Mouse (Mus musculus) left cerebral cortex, postnatal 25 days (tissue): ENCODE results near the gene Bptf. TPM values are rescaled to one million over a fixed set of nuclear protein-coding genes. Genes with fewer than 3 reads are reported as not detected.
"Not testable (repeated sequence)": the region's sequence is repeated elsewhere in the genome, so short reads cannot be mapped to it uniquely, and the experiment has no call there.

Experiments
- DNase-seq, 2 experiments: peaks; one replicate each; pipeline ENCODE4 v3.0.0; 2022; ENCODE audit warnings: low spot score in 2 of 2, mixed read lengths in 1 of 2
- intact Hi-C: fragments of 180-260 bp; cut with DNase I; formaldehyde crosslinking; loops from one replicate; pipeline ENCODE4 v1.15.1; 2025
- total RNA-seq, 2 experiments: library from RNA; stranded (reverse); gene quantifications; 2 replicates each; pipeline ENCODE4 v1.2.3; 2021

Gene Bptf
- total RNA-seq, 2 experiments from 2014 or later, result 59.9 to 60.6 TPM

DNA sequence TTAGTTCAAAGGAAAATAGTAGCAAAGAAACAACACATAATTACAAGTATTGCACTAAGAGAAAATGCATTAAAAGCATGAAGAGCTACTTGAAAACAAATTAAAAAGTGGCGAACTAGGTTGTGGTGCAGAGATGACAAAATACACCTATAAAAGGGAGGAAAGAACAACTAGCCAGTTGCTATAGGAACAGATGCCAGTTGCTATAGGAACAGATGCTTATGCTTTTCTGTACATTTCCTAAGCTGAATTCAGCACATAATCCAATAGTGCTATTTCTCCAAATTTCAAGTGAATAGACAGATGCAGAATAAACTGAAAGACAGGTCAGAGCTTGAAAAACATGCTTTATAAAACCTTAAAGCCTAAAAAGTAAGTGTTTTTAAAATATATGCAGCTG is 67.3 kb downstream of the Bptf start:
- DNase-seq, result peak in 1 of 2 experiments; percentile 58
- intact Hi-C loops, result no loop called here

DNA sequence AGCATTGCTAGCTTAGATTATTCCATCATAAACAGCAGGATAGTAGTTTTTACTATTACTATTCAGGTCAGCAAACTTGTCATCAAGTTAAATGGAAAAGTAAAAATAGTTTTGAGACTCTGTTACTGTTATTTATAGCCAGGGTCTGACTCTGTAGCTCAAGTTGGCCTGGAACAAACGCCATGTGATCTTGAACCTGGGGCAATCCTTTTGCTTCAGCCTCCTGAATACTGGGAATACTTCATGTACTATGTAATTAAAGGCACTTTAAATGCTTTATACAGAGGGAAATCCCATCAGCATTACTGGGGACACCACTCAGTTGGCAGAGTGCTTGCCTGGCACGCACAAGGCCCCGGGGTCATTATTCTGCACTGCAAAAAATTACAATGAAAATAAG is 68.9 kb downstream of the Bptf start:
- intact Hi-C loops, result no loop called here
- no peak for DNase-seq

DNA sequence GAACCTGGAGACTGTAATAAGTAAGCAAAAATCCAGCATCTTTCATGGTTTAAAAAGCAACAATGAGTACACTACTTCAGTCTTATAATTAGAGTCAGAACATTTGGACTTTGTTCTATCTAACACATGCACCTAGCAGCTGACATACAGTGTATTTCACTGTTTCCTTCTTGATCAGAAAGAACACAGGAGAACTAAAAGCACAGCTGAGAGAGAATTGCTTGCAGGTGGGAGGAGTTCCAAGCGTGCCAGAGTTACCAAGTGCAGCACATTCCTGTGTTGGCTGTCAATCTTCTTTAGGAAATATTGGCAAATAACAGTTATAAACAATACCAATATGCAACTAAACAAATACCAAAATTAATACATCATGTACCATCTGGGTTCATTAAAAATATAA is 71.0 kb downstream of the Bptf start:
- intact Hi-C loops, result no loop called here
- no peak for DNase-seq

- DNase-seq, intact Hi-C loops: not testable (repeated sequence)
Observed at GRCm38 (mm10) chr11:107059634-107060033, 72.3 kb downstream of the Bptf start.

GRCm38 (mm10) chr11:107057391-107057790 is 74.5 kb downstream of the Bptf start:
- DNase-seq, result no peak
- intact Hi-C loops, result no loop called here

DNA sequence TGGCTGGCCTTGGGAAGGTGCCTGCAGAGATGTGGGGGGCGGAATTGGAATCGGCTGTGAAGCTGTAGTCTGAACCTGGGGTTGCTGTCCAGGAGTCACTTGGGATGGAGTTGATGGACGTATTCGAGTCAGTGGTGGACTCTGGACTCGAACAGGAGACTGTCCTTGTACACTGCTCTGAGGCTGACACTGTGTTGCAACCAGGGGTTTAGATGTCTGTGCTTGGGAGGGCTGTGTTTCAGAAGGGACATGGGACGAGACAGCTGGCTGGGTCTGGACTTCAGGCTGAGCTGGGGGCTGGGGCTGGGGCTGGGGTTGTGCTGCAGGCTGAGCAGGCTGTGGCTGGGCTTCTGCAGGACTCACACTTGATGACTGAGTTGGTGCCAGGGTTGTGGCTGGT is 77.1 kb downstream of the Bptf start:
- intact Hi-C loops, result no loop called here
- DNase-seq, result no peak

DNA sequence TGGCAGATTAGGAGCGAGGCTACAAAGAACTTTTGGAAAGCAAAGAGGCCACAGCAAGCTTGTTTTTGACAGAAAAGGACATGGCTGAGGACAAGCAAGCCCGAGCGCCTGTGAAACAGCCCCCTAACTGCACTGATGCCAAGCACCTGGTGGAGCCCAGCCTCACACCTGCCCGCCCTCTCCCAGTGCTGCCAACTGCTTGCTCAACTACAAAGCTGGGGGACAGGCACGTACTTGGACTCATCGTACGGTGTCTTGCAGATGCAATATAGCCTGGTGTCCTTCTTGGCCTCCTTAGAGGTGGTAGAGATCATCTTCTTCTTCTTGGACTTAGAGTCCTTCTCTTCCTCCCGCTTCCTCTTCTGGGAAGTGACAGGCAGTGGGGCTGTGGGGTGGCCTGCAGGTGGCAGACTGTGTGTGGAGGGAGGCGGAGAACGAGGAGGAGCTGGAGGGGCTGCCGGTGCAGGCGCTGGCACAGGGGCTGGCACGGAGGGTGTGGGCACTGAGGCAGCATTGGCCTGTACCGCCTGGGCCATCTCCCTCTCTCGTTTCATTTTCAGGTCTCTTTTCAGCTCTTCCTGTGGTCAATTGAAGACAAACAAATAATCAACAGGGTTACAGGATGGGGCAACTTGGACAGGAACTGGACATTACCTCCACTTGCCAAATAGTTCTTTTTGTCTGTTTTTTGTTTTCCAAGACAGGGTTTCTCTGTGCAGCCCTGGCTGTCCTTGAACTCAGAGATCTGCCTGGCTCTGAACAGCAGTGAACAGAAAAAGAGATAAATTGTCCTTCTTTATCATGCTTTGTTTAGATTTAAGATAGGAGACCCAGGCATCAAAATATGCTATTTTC is 84.9 kb downstream of the Bptf start:
- no peak for DNase-seq
- intact Hi-C loops, result no loop called here

DNA sequence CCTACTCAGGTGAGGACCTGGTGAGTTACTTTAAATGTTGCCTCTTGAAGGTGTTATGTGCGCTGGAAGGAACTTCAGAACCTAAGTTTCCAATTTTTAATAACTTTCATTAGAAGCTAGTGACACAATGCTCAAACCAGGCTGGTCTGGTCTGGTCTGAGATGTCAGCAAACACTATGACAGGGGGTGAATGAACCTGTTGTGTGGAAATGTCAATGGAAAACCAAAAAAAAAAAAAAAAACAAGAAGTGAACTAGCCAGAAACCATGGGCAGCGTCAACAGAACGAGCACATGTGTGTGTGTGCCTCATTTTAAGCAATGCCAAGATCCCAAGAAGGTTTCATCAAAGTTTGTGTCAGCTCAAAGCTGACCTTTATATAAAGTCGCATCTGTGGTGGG is 86.4 kb downstream of the Bptf start:
- DNase-seq, result no peak
- intact Hi-C loops, result no loop called here

DNA sequence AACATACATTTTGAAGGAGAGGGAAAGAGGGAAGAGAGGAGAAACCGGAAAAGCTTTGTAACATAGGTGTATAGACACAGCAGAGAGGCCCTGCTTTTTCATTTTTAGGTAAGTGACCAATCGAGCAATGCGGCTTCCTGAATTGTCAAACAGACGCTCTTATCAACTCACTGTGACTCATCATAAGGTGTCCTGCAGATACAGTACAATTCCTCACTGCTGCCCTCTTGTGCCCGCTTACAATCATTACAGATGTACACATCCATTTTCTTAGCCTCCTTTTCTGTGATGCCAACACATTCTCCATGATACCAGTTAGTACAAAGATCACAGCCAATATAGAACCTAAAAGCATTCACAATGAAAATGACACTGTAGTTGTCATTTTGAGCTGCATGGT is 87.6 kb downstream of the Bptf start:
- peak; percentile 67 to 82 for DNase-seq
- intact Hi-C loops, result no loop called here

DNA sequence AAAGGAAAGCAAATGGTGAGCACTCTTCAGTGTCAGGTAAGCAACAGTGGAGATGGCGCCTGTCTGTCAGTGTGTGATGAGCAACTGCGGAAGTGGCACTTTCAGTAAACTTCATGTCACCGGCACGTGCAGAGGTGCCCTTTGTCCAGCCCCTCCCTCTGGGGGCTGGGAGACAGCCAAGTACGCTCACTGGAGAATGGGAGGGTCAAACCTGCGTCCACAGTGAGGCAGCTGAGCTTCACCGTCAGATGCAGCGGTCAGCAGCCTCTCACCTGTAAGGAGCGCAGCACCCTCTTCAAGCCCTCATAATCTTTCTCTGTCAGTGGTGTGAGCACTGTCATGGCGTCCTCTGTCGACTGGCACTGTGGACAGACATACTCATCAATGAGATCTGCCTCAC is 88.6 kb downstream of the Bptf start:
- intact Hi-C loops, result no loop called here

DNA sequence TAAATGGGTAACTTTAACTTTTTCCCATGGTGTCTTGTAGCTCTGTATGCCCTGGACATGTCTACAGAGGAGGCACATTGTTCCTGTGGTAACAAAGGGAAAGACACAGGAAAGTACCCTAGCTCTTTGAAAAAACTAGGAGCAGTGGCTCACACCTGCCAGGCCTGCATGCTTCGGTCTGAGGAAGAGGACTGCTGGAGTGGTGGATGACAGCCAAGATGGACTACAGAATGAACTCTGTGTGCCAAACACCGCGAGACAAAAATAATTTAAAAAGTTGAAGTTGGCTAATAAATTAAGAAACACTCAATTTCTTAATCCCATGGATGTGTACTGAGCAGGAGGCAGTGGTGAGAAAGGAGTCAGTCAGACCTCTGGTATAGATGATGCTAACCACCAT is 90.5 kb downstream of the Bptf start:
- intact Hi-C loops, result no loop called here
- DNase-seq, result no peak

More for the DNA sequence above, 88.6 kb downstream of the Bptf start:
- no peak for DNase-seq

DNA sequence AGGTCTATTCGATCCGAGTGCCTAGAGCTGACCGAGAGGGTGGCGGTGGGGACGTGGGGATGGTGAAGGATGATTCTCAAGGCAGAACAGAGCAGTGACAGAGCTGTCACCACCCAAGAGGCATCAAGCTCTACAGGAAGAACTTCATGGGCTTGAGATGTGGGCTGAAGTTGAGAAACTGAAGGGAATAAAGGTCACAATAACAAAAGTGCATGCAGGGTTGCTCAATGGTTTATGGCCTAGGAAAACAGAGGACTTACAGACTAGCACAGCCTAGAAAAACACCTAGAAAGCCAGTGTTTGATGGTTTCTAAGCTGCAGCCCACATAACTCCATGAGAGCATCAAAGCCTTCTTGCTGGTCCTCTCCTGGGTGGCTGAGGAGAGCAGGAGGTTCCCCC is 92.5 kb downstream of the Bptf start:
- intact Hi-C loops, result no loop called here
- DNase-seq, result no peak

DNA sequence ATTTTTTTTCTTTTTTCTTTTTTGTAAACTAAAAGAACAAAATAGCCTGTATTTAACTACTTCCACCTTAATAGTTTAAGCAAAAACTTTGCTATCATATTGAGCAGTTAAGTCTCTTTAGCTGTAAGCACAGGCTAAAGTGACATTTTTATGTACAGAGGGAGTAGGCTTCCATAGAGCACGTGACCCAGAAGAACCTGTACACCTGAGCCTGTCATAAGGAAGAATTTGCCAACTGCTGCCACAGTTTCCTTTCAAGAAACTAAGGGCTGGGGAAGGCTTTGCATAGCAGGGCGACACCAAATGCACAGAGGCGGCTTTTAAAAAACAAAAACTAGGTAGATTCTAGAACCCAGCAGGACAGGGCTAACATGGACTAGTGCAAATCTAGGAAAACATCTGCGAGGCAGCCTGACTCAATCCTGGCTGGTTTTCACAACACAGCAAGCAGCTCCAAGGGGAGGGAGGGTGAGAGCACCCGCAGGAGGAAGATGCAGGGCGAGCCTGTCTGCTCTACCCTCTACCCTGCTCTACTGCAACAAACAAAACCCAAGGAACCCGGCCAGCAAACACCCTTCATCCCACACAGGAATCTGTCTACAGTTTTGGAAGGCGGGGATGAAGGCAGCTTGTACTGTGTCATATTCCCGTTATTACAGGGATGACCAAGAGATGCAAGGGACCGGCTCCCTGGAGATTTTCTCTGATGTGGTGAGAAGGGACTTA is 97.7 kb downstream of the Bptf start:
- peak in 1 of 2 experiments; percentile 35 for DNase-seq
- intact Hi-C loops, result no loop called here

DNA sequence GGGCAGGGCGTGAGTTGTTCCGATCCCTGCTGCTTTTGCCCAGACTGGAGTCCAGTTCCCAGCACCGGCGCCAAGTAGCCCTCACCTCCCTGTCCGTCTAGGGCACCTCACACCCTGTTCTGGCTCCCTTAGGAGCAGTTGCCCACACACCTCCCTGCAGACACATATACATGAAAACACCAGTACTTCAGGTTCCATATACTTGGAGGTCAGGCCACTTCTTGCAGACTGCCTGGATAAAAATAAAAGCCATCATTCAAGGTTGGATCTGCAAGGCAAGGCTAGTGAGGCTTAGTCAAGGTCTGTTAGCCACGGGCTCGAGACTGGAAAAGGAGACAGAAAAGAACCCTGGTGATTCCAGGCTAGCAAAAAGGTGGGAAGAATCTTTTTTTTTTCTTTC is 100.3 kb downstream of the Bptf start:
- intact Hi-C loops, result no loop called here
- DNase-seq, result no peak

GRCm38 (mm10) chr11:107029536-107029935 is 102.4 kb downstream of the Bptf start:
- DNase-seq, result no peak
- intact Hi-C loops, result no loop called here

DNA sequence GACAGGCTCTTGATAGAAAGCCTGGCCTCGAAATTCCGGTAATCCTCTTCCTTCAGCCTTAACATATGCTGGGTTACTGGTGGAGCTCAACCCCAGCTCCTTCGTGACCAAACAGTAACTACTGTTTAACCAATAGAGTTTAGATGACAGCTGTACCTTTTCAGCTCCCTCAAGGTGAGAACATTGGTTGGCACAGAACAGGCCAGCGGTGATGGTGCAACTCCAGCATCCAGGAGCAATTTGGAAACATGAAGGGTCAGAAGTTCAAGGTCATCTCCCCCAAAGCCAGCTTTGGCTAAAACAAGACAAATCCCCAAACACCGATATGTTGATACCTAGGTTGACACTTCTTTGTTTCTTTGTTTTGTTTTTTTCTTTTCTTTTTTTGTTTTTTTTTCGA is 103.2 kb downstream of the Bptf start:
- DNase-seq, result no peak
- intact Hi-C loops, result no loop called here

DNA sequence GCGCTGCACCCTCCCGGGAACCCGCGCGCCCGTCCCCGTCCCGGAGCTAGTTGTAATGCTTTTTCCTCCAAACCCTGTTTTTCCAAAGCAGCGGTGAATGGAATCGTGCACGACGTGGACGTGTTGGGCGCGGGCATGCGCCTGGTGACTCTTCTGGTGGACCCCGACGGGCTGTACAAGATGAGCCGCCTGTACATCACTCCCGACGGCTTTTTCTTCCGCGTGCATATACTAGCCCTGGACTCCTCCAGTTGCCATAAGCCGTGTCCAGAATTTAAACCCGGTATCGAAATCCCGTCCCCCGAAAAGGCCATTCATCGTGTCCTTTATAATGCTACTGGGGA is 103.7 kb downstream of the Bptf start:
- DNase-seq, result no peak
- intact Hi-C loops, result no loop called here

DNA sequence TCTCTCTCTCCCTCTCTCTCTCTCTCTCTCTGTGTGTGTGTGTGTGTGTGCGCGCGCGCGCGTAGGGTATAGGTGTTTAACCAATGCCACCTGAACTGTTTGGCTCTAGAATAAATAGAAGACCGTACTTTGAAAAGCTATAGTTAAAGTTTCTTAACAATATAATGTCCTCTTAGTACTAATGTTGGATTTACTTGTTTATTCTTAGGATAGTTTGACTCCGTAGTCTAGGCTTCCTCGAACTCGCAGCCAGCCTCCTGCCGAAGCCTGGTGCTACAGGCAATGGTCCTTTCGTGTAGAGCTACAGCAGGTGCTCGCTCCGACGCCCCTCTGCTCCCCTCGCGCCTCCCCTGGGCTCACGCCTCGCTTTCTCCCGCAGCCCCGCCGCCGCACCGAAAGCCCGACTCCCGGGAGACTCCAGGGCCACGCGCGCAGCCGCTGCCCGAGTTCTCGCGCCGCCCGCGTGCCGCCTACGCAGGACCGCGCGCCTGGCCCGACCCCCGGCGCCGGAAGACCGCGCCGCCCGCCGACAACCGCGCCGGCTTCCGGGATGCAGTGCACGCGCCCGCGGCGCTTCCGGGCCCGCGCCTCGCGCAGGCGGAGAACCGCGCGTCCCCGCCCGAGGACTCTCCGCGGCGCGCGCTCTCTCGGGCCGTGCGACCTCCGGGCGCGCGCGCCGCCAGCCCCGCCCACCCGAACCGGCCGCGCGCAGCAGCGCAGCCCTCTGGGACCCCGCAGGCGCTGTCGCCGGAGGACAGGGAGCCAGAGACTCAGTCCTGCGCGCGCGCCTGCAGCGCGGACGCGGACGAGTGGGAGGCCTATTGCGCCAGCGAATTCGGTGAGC is 104.3 kb downstream of the Bptf start:
- peak; percentile 88 to 90 for DNase-seq
- intact Hi-C loops, result no loop called here

GRCm38 (mm10) chr11:107026554-107027430 is 105.1 kb downstream of the Bptf start:
- intact Hi-C loops, result no loop called here
- no peak for DNase-seq
